Mouse (Mus musculus) layer of hippocampus, postnatal 36 days (tissue): ENCODE measurements at regions not wholly inside any gene's neighbourhood (a gene's known extent, or its start where the extent isn't known, plus 50 kb on each side); places are given as distances from the start of the nearest gene placed in this dataset.
A peak's percentile ranks its signal among the peaks of the same experiment; 100 is the strongest.

Experiments
- DNase-seq, 2 experiments: peaks; one replicate each; pipeline ENCODE4 v3.0.0; 2022

GRCm38 (mm10) chr3:14952169-14952729, 66.2 kb downstream of the Car2 start:
- no peak for DNase-seq

DNA sequence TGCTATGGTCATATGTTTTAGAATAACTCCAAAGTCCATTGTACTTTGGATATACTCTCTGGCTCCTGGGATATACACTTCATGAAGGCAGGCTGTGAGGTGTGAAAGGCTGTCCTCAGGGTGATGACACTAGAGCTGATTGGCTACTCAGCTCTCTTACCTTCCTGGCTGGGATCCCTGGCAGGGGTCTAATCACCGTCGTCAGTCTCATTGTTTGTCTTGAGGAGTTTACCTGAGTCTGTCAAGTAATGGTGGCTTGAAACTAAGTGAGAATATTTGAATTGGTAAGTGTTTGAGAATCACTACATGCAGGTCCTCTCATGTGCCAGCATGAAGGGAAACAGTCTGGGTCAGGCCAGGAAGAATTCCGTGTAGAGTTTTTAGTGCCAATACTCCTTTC, 66.9 kb downstream of the Car2 start:
- no peak for DNase-seq

DNA sequence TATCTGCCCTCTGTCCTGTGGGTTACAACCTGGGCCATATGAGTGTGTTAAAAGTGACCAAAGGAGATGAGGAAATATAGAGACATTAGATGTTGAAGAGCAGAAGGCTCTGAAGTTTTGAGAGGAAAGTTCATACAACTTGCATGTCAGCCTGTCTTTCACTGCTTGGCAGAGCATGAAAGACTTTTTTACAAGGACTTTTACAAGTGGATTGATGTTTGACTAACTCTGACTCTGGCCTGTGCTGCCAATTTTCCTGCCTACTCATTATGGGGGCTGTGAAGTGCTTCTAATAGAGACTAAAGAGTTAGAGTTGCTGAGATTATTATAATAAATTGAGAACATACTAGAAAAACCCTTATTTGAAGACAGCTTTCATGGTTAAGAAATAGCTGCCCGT, 71.4 kb downstream of the Car2 start:
- DNase-seq: peak in 1 of 2 experiments; percentile 6

DNA sequence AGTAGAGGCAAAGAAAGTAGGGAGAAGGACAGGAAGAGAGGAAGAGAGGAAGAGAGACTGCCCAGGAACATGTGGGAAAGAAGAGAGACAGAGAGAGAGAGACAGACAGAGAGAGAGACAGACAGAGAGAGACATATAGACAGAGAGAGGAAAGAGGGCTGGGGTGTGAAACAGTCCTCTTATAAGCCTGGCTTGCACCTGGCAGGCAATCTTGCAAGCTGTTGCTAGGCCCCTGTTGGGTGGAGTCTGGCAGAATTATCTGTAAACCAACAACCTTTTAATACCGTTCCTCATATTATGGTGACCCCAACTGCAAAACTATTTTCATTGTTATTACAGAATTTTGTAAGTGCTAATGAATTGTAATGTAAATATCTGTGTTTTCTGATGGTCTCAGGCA, 72.2 kb downstream of the Car2 start:
- no peak for DNase-seq

- DNase-seq: no peak
Measured at GRCm38 (mm10) chr3:14959586-14959985, 73.5 kb downstream of the Car2 start.

DNA sequence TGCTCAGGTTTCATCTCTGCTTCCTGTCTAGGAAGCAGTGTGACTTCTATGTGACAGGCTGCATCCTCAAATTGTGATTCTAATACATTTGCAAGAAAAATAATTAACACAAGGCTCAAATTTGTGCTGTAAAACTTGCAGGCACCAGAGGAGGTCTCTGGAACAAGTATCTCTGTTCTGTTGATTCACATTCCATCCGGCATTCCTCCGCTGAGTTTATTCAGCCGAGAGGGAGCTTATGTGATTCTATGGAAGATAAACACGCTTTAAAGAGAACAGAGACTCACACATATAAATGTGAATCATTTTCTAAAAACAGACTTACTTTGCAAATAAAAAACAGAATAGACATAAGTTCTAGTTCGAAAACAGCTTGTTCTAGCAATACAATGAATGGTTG, 78.7 kb downstream of the Car2 start:
- DNase-seq: no peak

GRCm38 (mm10) chr3:14965438-14966044, 79.5 kb downstream of the Car2 start:
- DNase-seq: no peak

DNA sequence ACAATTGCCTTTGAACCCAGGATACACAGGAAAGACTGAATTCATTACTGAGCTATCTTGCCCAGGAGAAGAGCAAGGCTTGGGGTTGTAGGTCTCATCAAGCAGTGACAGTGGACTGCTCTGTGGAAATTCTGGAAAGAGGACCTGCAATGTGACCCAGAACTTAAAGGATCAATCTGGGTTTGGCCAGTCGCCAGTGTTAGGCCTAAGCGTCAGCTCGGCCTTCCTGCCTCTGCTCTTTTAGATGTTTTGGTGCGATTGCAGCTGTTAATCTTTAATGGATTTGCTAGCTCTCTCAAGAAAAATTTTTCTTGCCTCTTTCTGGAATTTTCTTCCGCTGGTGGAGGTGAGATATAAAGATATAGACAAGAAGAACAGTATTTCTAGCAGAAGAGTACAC, 81.2 kb downstream of the Car2 start:
- DNase-seq: no peak

DNA sequence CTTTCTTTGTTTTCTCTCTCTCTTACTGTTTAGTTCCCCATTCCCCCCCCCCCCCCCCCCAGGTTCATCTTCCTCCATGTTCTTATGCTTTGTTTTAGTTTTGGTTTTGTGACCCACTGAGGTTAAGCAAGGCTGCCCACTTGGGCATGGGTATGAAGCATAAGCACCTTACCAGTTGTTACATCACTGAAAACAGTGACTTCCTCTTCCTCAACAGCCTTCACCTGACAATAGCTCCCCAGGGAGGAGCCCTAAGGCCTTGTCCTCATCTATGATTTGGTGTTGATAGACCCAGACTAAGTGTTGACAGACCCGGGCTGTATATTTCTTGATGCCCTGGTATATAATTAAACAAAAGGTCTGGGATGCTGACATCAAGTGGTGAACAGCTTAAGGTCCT, 82.3 kb downstream of the Car2 start:
- no peak for DNase-seq

DNA sequence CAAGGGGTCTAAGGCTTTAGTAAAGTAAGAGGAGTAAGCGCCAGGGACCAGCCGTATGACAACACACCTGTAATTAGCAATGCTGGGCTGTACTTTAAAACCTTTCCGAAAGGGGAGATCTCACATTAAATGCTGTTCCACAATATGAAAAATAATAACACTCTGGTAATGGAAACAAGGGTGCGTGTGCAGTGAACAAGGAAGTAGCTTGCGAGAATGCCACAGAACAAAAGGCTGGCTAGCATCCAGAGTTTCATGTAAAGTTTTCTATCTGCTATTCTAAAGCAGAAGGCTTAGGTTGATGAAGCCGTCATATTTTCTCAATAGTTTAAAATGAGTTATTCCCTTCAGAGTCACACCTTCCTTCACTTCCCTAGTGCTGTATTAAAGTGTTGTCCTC, 83.6 kb downstream of the Car2 start:
- DNase-seq: no peak

GRCm38 (mm10) chr3:14971647-14972046, 85.6 kb downstream of the Car2 start:
- DNase-seq: no peak

DNA sequence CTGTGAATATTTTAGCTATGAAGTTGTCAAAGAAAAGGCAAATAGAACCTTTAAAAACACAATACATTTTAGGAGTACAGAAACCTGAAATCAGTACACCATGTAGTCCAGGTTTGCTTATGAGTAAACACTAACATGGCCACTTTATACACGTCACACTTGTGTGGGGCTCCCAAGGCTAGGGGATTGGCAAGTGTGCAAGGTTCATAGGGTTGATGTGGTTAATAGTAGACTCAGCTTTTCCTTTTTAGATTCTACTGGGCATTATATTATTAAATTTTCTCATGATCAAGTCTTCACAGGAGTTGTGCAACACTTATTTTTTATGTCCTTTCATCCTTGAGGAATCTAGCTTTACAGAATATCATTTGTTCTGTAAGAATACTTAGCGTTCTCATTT, 88.7 kb downstream of the Car2 start:
- DNase-seq: no peak

DNA sequence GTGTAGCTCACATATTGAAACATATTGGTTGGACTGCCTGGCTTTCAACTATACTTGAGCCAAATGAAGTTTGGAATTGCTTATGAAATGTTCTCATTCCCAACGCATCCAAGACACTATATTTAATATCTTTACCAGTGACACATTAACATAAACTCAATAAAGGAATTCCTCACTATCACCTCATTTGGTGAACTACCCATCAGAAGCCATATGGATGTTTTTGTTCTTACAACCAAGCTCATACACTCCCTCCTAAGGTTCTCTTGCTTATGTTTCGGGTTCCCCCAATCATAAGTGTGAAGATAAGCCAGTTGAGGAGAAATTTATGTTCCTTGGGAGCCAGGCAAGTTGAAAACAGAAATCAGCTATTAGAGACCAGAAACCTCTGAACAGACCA, 89.1 kb downstream of the Car2 start:
- DNase-seq: no peak

- no peak for DNase-seq
Measured at GRCm38 (mm10) chr3:14979116-14979613, 93.1 kb downstream of the Car2 start.

DNA sequence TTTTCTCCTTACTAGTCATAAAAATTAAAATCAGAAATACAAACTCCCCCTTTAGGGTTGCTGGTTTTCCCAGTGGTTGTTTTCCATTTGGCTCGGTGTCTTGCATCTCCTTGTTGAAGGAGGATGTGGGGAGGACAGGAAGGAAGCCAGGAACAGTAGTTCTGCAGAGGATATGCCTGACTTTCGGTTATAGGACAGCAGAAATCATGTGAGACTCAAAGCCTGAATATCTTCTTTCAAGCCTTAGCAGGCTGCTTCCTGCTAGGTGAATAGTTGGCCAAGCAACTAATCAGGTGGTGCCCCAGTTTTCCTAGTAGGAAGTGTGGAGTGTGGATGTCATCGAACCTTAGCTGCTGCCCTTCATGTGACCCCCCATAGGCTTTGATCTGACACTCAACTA, 103.6 kb downstream of the Car2 start:
- no peak for DNase-seq

GRCm38 (mm10) chr3:14993936-14994335, 107.9 kb downstream of the Car2 start:
- DNase-seq: no peak

DNA sequence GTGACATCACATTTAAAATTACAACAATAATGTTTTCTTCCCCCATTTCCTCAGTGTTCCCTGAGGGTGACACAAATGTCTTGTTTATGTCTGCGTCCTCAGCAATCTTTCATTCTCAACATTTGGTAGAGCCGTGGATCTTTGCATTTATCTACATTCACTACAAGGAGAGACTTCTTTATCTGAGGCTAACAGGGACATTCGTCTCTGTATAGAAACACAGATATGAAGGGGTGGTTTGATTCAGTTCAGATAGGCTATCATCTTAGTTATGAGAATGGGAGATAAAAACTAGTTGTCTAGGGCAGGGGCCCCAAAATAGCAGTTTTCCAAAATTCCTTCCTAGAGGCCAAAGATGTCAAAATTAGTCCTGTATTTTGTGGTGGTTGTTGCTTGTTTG, 111.2 kb downstream of the Car2 start:
- DNase-seq: no peak

- DNase-seq: no peak
Measured at GRCm38 (mm10) chr3:14998521-14998920, 112.4 kb downstream of the Car2 start.

GRCm38 (mm10) chr3:14999411-14999810, 113.3 kb downstream of the Car2 start:
- no peak for DNase-seq

DNA sequence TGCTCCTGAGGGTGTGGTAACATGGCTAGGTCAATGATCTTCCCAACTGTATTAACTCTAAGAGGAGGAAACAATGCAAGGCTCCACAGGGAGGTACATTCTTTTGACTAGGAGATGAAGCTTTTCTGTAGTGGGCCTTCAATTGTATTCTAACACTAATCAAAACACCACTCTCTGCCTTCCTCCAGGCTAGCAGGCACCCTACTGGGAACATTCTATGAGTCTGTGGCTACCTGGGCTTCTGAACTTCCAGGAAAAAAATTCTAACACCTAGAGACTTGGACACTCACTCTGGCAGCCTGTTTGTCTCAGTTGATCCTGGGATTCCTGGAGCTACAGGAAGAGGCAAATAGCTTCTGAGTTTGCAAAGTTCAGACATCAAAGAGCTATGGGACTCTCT, 113.8 kb downstream of the Car2 start:
- DNase-seq: no peak

GRCm38 (mm10) chr3:15000657-15001056, 114.6 kb downstream of the Car2 start:
- no peak for DNase-seq

DNA sequence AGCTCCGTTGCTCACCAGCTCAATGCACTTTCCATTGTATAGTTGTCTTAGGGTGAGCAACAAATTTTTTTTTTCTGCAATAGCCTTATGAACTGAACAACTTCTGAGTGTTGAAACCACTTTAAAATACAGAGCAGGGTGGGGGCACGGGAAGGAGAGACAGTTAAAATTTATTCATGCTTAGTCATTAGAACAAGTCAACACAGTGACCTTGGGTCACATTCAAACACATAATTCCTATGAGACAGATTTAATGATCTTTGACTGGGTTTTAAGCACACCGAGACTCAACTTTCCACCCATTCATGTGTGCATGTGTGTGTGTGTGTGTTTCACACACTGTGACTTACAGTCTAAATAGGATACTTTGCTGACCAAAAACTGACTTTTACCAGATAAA, 121.7 kb downstream of the Car2 start:
- DNase-seq: no peak

- no peak for DNase-seq
Measured at GRCm38 (mm10) chr3:15008501-15008900, 122.4 kb downstream of the Car2 start.

- DNase-seq: no peak
Measured at GRCm38 (mm10) chr3:15009747-15010146, 123.7 kb downstream of the Car2 start.

GRCm38 (mm10) chr3:15016621-15017020, 130.5 kb downstream of the Car2 start:
- DNase-seq: peak; percentile 24 to 42
